Mouse (Mus musculus): ENCODE measurements around the gene Ddx23. TPM values are rescaled to one million over a fixed set of nuclear protein-coding genes. Genes with fewer than 3 reads are reported as not detected.
A peak's percentile ranks its signal among the peaks of the same experiment; 100 is the strongest.

Gene Ddx23
- polyA plus RNA-seq, 1 experiment from 2014 or later, result 111 TPM

DNA sequence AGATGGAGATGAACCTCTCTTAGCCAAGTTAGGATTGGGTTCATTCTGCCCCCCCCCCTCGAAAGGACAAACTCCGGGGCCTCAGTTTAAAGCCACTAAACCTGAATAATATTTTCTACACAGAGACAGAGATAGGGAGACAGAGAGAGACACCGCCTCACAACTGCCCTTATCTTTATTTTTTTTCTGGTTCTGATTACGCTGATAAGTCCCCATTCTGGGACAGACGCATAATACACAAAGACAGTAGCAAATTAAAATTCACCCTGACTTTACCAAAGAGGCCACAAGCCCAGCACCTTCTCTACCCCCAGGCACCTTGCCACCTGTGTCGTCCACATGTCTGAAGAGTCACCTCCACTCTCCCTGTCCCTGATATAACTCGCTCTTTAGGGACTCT, 18.9 kb upstream of the Ddx23 start:
- WGBS (ENCODE audit: missing documents), result 93% methylated on average over 7 of the region's 7 CpGs
- Histone ChIP-seq H3K79me2 (ENCODE audit: inconsistent target) (no peaks in the 10 kb centered on the region), H3K27ac (no peak overlapping the region), H3K4me3 (ENCODE audit: inconsistent target) (no peak overlapping the region), H3K36me3 (ENCODE audit: inconsistent target) (no peaks in the 10 kb centered on the region)

DNA sequence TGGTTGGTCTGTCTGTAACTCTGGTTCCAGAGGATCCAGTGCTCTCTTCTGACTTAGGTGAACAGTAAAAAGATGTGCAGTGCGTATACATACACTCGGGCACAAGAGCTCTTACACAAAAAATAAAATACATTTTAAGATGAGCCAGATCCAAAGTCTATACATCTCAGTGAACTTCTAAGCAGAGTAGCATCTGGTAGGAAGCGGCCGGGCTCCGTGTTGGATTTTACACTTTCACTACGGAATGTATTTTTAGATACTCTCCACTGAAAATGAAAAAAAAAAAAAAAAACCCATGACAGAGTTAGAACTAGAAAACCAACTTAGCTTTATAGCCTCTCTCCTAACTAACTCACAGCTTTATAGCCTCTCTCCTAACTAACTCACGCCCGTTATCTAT, 18.0 kb upstream of the Ddx23 start:
- 94% methylated on average over 7 of the region's 8 CpGs for WGBS (ENCODE audit: missing documents)
- Histone ChIP-seq H3K36me3 (ENCODE audit: inconsistent target) (no peaks in the 10 kb centered on the region), H3K4me3 (ENCODE audit: inconsistent target) (no peak overlapping the region), H3K79me2 (ENCODE audit: inconsistent target) (no peaks in the 10 kb centered on the region), H3K27ac (no peak overlapping the region)

DNA sequence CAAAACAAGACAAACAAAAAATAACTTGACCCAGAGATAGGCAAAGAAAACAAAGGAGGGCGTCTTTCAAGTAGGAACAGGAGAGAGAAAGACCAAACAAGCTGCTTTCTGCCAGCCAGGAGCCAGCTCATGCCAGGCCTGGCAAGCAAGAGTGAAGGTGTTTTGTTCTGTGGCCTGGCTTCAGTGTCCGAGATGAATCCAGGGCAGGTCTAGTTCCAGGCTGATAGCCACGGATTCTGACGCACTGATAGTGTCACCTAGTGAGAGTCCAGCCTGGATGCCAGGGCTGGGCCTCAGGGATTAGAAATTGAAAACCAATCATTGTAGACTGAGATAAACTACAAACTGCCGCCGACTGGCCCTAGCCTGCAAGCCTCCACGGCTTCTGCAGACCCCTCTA, 15.3 kb upstream of the Ddx23 start:
- H3K27ac ChIP-seq, result no peak overlapping the region
- WGBS (ENCODE audit: missing documents), result 89% methylated on average over 7 of the region's 7 CpGs
- H3K36me3 ChIP-seq (ENCODE audit: inconsistent target), result no peaks in the 10 kb centered on the region
- no peak overlapping the region for H3K4me3 ChIP-seq (ENCODE audit: inconsistent target)
- H3K79me2 ChIP-seq (ENCODE audit: inconsistent target), result no peaks in the 10 kb centered on the region

DNA sequence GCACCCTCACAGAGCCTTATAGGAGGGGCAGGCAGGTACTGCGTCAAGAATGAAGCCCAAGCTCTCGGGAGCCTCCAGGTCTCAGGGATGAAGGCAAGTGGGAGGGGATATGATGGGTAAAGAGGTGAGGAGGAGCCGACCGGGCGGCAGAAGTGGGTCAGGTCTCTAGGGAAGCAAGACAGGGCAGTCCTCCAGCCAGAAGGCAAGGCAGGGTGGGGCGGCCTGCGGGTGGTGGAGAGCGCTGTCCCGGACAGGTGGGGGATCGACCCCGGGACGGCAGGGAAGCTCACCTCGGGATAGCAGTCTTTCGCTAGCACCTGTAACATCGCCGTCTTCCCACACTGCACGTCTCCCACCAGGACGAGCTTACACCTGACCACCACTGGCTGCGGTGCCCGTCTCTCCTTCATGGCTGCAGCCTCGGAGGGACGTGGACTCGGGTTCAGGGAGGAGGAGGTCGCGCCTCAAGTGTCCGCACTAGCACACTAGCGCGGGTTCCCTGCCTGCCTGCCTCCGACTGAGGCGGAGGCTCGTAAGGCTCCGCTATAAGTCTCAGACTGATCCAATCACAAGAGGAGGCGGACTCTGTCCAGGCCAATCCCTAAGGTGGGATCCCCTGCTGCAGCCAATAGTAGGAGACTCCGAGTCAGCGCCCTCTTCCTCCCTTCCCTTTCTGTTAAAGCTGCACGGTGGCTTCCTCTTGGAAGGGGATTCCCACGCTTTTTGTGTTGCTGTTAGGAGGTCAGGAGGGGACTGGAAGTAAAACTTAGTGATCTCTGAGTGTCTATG, 14.4 kb upstream of the Ddx23 start, which contains the start of gene Rnd1:
Gene Rnd1 (minus strand): TSS at position 522 of the 789 bp plus-strand sequence.
- WGBS (ENCODE audit: missing documents), result 3% methylated on average over 35 of the region's 37 CpGs
- no peaks in the 10 kb centered on the region for H3K79me2 ChIP-seq (ENCODE audit: inconsistent target)
- H3K4me3 ChIP-seq (ENCODE audit: inconsistent target), result peak within 1 kb of the TSS; percentile 14
- no peaks in the 10 kb centered on the region for H3K36me3 ChIP-seq (ENCODE audit: inconsistent target)
- H3K27ac ChIP-seq, result no peak within 1 kb of the TSS

DNA sequence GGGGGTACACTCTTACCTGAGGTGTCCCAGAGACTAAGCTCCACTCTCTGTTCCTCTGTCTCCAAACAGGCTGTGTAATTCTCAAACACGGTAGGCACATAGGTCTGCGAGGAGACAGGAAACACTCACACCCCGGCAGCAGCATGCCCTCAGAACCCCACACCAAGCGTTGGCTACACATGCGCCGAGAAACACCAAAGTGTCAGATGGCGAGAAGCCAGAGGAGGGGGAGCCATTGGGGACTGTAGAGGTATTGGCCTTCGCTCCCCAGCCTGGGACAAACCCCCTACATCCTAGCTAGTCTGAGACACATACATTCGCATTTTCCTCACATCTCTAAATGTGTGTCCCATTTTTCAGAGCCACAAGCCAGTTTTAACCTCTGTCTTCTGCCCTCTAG, 13.8 kb upstream of the Ddx23 start:
- Histone ChIP-seq H3K27ac (no peak overlapping the region), H3K79me2 (ENCODE audit: inconsistent target) (no peaks in the 10 kb centered on the region), H3K36me3 (ENCODE audit: inconsistent target) (no peaks in the 10 kb centered on the region), H3K4me3 (ENCODE audit: inconsistent target) (no peak overlapping the region)
- 6% methylated on average over 9 of the region's 9 CpGs for WGBS (ENCODE audit: missing documents)

DNA sequence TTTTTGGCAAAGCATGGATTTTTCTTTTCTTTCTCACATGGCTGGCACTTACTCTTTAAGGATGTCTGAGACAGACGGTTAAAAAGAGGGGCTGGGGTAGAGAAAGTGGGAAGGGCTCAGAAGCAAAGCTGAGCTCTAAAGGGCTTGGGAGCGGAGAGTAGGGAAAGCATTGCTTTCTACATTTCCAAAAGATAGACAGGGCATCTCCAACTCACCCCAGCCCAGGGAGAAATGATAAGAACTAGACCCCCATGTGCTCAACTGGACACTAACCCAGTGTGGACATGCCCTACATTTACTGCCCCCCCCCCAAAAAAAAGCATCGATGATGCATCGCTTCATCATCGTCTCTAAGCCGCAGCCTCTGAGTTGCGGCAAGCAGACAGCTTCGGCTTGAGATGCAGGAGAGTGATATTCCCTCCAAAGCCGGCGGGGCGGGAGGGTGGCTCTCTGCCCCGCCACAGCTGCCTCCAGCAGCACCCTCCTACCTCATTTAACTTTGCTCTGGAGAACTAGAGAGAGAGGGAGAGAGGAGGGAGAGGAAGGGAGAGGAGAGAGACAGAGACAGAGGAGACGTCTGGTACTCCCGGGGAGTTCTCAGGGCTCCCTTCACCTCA, 13.0 kb upstream of the Ddx23 start:
- no peak overlapping the region for H3K4me3 ChIP-seq (ENCODE audit: inconsistent target)

DNA sequence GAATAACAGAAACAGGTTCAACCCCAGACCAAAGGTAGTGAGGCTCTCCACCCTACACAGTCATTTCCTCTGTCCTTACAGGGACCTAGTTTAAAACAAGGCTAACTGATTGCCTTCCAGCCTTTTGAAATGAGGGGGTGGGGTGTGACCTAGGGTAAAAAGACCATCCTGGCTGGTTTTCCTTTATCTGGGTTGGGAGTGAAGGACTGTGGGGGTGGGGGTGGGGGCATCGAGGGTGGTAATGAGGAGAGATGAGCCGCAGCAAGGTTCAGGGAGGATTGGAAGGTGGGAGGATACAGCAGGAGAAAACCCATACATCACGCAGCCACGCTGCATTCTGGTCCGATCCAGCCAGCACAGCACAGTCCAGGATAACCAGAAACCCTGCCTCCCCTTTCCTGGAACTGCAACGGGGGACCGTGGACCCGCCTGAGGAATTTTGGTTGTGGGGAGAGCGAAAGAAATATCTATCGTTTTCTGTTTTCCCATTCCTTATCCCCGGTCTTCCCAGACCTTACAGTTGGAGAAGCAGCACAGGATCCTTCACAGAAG, 12.4 kb upstream of the Ddx23 start:
- Histone ChIP-seq H3K36me3 (ENCODE audit: inconsistent target) (no peaks in the 10 kb centered on the region), H3K4me3 (ENCODE audit: inconsistent target) (no peak overlapping the region), H3K79me2 (ENCODE audit: inconsistent target) (no peaks in the 10 kb centered on the region), H3K27ac (no peak overlapping the region)
- 54% methylated on average over 11 of the region's 11 CpGs for WGBS (ENCODE audit: missing documents)

More for the DNA sequence above, 13.0 kb upstream of the Ddx23 start:
- no peaks in the 10 kb centered on the region for H3K36me3 ChIP-seq (ENCODE audit: inconsistent target)
- 31% methylated on average over 14 of the region's 14 CpGs for WGBS (ENCODE audit: missing documents)
- H3K79me2 ChIP-seq (ENCODE audit: inconsistent target), result no peaks in the 10 kb centered on the region
- H3K27ac ChIP-seq, result no peak overlapping the region

DNA sequence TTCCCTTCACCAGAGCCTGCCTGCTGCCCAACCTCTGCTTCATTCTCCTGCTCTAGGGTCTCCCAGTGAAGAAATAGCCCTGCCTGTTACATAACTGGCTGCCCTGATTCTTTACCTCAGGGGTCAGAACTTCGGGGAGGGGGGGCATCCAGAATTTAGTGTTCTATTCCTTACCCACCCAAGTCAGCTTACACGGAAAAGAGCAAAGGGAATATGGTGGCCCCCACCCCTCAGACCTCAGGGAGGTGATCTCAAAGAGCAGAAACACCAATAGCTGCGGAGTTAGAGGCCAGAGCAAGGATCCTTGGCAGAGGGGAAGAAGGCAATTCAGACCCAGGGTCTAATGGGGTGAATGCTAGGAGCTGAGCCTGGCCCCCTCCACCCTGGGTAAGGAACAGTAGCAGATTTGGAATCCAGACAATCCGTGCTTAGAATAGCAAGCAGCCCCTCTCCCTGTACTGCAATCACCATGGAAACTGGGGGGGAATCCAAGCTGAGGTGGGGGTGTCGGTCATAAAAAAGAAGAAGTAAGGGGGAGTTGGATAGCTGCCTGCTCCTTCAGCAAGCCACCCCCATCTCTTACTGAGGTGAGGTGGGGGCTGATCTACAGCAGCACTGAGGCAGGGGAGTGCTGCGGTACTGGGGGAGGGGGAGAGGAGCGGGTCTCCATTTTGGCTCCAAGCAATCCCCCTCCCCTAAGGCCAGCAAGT, 11.7 kb upstream of the Ddx23 start:
- no peaks in the 10 kb centered on the region for H3K79me2 ChIP-seq (ENCODE audit: inconsistent target)
- WGBS (ENCODE audit: missing documents), result 47% methylated on average over 7 of the region's 7 CpGs
- no peak overlapping the region for H3K27ac ChIP-seq
- no peaks in the 10 kb centered on the region for H3K36me3 ChIP-seq (ENCODE audit: inconsistent target)
- H3K4me3 ChIP-seq (ENCODE audit: inconsistent target), result no peak overlapping the region

DNA sequence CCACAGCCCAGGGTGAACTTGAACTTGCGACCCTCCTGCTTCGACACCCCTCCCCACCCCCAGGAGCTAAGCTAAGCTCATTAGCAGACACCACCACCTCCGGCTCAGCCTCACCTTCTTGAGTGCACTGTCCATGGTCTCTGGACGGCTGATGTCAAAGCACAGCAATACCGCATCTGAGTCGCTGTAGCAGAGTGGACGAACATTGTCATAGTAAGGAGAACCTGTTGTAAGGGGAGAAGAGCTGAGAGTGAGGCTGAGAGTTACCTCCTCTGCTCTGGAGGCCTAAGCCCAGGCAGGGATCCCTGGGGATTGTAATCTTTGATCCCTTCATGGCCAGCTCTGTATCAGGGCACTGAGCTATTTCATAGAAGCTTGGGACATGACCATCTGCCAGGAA, 11.0 kb upstream of the Ddx23 start:
- no peak overlapping the region for H3K27ac ChIP-seq
- 94% methylated on average over 7 of the region's 7 CpGs for WGBS (ENCODE audit: missing documents)
- H3K4me3 ChIP-seq (ENCODE audit: inconsistent target), result no peak overlapping the region
- H3K79me2 ChIP-seq (ENCODE audit: inconsistent target), result no peaks in the 10 kb centered on the region
- H3K36me3 ChIP-seq (ENCODE audit: inconsistent target), result no peaks in the 10 kb centered on the region

DNA sequence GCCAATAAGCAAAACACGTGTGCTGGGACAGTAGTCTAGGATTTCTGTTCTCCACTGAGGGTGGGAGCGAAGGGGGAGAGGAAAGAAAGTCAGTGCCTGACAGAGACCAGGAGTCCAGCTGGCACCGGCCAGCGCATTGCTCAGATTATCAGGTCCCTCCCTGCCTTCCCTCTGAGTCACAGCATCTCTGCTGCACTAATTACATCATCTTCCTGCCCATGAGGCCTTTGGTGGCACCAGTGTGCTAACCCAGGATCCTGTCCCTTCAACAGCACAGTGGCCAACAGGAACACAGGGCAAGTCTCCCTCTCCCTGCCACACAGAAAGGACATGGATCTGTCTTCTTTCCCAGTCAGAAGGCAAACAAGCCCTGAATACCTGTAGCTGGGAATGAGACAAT, 9.9 kb upstream of the Ddx23 start:
- 52% methylated on average over 4 of the region's 4 CpGs for WGBS (ENCODE audit: missing documents)
- Histone ChIP-seq H3K36me3 (ENCODE audit: inconsistent target) (no peaks in the 10 kb centered on the region), H3K27ac (peak overlapping the region; percentile 46), H3K4me3 (ENCODE audit: inconsistent target) (no peak overlapping the region), H3K79me2 (ENCODE audit: inconsistent target) (no peaks in the 10 kb centered on the region)

DNA sequence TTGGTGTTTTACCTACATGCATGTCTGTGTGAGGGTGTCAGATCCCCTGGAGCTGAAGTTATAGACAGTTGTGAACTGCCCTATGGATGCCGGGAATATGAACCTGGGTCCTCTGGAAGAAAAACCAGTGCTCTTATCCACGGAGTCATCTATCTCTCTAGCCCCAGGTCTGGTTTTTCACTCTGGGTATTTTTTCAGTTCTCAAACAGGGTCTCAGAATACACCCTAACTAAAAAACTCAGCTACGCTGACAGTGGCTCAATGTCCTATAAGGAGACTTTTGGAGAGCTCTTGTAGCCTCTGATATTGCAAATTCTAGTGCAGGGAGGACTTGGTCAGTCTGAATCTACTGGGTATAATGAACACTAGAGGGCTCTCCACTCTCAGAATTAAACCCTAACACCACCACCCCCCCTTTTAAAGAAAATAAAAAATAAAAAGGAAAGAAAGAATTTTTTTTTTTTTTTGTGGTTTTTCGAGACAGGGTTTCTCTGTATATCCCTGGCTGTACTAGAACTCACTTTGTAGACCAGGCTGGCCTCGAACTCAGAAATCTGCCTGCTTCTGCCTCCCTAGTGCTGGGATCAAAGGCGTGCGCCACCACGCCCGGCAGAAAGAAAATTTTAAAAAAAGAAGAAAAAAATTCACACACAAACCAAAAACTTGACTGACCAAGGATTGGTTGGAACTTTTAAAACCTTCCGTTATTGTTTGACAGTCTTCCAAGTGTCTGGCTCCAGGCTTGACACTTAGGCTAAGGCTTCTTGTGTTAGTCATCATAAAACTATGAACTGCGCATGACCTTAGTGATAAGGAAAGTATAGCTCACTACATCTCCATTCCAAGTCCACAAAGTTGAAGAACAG, 1.6 kb upstream of the Ddx23 start:
- H3K27ac ChIP-seq, result no peak overlapping the region
- peaks cover 4% of the 10 kb centered on the region; the same call in 1 of the 2 replicates for H3K36me3 ChIP-seq (ENCODE audit: inconsistent target)
- H3K79me2 ChIP-seq (ENCODE audit: inconsistent target), result peaks cover 27% of the 10 kb centered on the region
- no peak overlapping the region for H3K4me3 ChIP-seq (ENCODE audit: inconsistent target)
- 52% methylated on average over 7 of the region's 11 CpGs for WGBS (ENCODE audit: missing documents)

DNA sequence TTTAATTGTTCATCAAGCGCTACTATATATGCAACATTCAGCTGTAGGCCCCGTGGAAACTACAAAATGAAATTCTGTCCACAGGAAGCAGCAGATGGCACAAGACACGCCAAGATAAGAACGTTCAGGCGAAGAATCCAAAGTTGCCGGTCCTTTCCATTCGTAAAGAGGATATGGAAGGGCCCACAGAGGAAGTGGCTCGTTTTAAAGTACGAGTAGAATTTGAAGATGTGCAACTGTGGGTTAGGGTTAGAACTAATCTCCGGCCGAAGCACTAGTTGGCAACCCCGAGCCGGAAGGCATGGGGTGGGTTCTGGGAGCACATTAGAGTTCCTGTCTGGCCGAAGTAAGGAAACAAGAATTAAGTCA, 512 bp downstream of the Ddx23 start:
- 0% methylated on average over 14 of the region's 14 CpGs for WGBS (ENCODE audit: missing documents)
- peak overlapping the region; percentile 73 for H3K4me3 ChIP-seq (ENCODE audit: inconsistent target)
- peaks cover 25% of the 10 kb centered on the region for H3K36me3 ChIP-seq (ENCODE audit: inconsistent target)
- H3K79me2 ChIP-seq (ENCODE audit: inconsistent target), result peaks cover 39% of the 10 kb centered on the region
- peak overlapping the region; percentile 79 for H3K27ac ChIP-seq

DNA sequence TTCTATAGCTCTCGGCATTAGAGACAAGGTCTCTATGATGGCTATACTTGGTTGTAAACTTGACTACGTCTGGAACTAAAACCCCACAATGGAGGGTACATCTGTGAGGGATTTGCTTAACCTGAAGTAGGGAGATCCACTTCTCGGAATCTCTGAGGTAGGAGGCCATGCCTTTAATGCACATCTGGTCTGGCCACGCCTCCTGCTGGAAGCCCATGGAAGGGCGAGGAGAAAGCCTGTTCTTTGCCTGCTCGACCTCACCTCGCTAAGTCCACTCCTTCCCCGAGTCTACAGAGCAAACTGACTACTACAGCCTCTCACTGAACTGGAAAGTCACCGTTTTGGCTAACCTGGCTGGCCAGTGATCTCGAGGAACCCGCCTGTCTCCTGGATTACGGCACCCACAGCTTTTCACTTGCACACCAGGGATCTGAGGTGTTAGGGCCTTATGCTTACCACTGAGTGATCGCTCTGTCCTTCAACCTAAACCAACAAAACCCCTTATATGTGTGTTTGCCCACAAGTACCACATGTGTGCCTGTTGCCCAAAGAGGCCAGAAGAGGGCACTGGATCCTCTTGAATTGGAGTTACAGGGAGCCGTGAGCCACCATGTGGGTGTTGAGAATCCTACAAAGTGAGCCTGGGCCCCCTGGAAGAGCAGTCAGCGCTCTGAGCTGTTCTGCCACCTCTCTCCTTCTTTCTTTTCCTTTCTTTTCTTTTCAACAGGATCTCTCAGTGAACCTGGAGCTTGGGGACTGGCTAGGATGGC, 5.5 kb downstream of the Ddx23 start:
- WGBS (ENCODE audit: missing documents), result 94% methylated on average over 14 of the region's 15 CpGs
- H3K36me3 ChIP-seq (ENCODE audit: inconsistent target), result peaks cover 74% of the 10 kb centered on the region
- H3K27ac ChIP-seq, result no peak overlapping the region
- no peak overlapping the region for H3K4me3 ChIP-seq (ENCODE audit: inconsistent target)
- H3K79me2 ChIP-seq (ENCODE audit: inconsistent target), result peaks cover 39% of the 10 kb centered on the region

Data from macrophage (primary cell).